Mouse (Mus musculus) retina, embryonic 14.5 days (tissue): ENCODE data around the gene Fignl2.
"Not testable (repeated sequence)": the region's sequence is repeated elsewhere in the genome, so short reads cannot be mapped to it uniquely, and the experiment has no call there.

Source experiments
- DNase-seq: peaks from one replicate; pipeline ENCODE4 v3.0.0-alpha.2; 2015; ENCODE audit warnings: low spot score

The Fignl2 gene

DNA sequence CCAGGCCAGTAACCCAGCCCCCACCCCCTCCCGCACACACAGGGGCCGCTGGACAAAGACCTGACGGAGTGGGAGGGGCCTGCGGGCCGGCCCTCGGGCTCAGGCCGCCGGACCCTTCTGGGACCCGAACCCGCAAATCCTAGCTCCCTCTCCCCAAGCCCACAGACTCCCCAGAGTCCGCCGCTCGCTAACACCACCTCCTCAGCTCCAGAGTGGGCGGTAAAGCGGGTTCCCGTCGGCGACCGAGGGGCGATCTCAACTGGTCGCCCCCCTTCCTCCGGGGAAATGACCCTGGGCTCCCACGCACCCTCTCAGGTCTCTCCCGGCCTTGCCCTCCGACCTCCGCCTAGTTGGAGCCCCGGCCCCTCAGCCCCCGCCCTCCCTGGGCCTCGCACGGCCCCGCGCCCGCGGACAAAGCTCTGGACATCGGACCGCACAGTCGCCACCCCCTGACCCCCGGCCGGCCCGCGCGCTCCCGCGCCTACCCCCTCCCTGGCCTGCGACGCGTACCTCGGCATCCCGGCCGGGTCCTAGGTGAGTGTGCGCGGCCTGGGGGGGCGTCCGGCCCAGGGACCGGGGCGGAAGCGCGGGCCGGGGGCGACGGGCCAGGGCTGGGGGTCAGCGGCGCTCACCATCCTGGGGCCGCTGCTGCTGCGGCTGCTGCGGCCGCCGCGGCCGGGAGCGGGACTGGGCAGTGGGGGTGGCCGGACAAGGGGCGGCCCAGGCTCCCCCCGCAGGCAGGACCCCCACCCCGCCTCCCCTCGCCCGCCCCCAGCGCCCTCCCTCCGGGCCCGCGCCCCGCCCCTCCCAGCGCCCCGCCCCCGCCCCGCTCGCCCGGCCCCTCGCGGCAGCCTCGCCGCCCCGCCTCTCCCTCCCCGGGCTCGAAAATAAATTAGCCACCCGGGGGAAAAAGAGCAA lies at the start of gene Fignl2:
Gene Fignl2 (minus strand): TSS at position 755 of the 918 bp plus-strand sequence.
- DNase-seq = peak; percentile 73

GRCm38 (mm10) chr15:101126876-101127544 lies 48.6 kb upstream of the Fignl2 start:
- no peak for DNase-seq

DNA sequence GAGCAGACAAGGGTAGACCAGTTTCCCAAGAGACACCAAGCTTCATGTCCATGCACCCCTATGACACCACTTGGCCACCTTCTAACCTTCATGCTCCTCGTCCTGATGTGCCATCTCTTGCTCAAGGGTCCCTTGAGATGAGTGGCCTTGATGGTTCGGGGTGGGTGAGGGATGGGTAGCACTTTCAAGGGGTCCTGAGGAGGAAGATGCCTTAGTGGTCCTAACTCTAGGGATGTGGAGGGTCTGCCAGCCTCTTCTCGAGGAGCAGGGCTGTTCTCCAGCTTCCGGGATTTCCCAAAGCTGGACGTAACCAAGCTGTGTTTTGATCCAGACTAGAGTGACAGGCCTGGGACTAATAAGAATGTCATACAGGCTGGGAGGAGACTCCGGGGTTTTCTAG lies 47.2 kb upstream of the Fignl2 start:
- DNase-seq = no peak

GRCm38 (mm10) chr15:101123202-101123601 lies 44.8 kb upstream of the Fignl2 start:
- DNase-seq = no peak

DNA sequence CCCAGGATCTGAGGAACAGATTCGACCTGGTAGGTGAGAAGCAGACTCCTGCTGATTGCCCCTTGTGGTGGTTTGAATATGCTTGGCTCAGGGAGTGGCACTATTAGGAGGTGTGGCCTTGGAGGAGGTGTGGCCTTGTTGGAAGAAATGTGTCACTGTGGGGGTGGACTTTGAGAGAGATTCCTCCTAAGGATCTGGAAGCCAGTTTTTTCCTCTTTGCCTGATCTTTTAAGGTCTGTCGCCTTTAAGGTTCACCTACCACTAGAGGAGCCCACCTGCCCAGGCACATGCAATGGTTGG lies 43.9 kb upstream of the Fignl2 start:
- DNase-seq = no peak

DNA sequence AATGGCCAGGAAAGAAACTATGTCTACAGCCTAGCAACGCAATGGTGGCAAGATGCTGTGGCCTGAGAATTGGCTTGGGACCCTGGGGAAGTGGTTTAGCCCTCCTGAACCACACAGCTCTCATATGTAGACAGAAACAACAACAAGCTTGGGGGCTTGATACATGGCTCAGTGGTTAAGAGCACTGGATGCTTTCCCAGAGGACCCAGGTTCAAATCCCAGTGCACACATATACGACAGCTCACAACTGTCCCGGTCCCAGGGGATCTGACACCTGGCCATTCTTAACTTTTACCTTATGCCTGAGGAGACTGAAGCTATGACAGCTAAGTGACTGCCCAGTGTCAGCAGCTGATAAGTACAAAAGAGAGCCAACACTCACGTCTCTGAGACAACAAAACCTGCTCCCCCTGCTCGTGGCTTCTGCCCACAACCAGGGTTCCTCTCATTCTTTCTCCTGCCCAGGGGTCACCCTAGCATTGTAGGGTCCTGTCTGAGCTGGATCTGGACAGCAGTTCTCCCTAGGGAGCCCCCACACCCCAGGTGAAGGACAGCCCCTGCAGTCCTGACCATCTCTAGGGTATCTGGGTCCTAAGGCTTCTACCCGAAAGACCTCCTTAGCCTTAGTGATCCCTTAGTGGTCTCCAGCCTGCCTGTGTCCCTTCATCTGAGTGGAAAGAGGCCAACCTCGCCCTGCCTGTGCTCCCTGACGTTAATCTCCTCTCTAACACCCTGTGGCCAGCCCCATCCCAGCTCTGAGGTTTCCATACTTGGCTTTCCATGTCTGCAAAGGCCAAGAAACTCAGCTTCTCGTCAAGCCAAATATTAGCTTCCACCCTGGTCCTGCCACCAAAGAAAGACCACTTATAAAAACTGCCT lies 43.3 kb upstream of the Fignl2 start:
- DNase-seq = no peak

GRCm38 (mm10) chr15:101118399-101119125 lies 40.2 kb upstream of the Fignl2 start:
- peak; percentile 82 for DNase-seq

DNA sequence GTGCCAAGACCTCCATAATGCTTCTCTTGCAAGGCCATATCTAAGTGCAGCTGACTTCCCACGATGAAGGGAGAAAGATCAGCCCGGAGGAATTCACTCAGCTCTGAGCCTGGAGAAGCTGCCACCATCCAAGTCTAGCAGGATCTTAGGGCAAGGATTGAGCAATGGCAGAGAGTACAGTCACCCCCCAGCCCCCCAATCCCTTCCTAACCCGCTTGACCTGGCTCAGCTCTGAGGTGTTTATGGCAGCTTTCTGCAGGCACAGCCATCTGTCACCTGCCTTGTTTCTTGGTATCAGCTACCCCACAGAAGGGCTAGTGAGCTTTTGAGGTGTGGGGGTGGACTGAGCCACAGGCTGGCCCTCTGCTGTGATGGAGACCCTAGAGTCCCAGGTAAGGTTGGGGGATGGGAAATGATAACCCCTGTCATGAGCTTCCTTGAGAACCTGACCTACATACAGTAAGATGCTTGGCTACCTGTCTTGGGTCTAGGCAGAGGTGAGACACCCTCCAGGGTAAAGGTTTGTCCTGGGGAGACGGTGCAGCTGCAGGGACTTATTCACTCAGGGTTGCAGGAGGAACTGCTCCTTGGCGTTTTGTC lies 37.2 kb upstream of the Fignl2 start, which contains the start of gene Ankrd33:
Gene Ankrd33 (plus strand): TSS at position 245 of the 600 bp plus-strand sequence.
- DNase-seq = no peak

- not testable (repeated sequence) for DNase-seq
Observed at GRCm38 (mm10) chr15:101113778-101114177, 35.4 kb upstream of the Fignl2 start.

DNA sequence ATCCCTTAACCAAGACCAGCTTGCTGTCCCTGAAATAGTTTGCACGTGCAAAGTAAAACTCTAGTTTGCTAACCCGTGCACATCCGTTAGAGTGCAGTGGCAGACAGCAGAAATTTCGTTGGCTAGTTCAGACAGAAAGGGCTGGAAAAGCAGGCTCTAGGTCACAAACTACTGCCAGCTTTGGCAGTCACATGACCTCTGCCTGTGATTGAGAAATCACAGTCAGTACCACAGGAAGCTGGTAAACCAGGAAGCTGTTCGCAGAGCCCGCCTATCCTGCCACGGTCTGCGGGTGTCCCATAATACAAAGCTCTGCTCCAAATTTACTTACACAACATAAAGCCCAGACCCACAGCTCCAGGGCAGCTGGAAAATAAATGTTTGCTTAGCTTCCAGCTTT lies 34.8 kb upstream of the Fignl2 start:
- no peak for DNase-seq

- DNase-seq = no peak
Observed at GRCm38 (mm10) chr15:101107906-101108671, 29.7 kb upstream of the Fignl2 start.

DNA sequence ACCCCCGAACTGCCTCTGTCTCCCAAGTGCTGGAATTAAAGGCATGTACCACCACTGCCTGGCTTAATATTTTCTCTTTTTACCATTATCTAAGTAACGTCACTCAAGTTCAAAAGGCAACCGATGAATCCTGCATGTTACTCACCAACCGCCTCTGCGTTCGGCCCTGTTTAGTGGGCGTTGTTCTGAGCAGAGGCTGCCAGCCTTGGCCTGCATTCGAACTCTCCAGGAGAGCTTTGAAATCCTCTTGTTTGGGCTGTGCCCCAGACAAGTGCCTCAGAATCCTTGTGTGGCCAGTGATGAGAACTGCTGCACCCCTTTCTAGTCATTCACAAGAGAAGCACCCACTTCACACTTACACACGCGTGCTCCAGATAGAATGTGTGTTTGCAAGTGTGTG lies 27.6 kb upstream of the Fignl2 start:
- no peak for DNase-seq

- peak; percentile 88 for DNase-seq
Observed at GRCm38 (mm10) chr15:101105496-101105994, 27.2 kb upstream of the Fignl2 start.

DNA sequence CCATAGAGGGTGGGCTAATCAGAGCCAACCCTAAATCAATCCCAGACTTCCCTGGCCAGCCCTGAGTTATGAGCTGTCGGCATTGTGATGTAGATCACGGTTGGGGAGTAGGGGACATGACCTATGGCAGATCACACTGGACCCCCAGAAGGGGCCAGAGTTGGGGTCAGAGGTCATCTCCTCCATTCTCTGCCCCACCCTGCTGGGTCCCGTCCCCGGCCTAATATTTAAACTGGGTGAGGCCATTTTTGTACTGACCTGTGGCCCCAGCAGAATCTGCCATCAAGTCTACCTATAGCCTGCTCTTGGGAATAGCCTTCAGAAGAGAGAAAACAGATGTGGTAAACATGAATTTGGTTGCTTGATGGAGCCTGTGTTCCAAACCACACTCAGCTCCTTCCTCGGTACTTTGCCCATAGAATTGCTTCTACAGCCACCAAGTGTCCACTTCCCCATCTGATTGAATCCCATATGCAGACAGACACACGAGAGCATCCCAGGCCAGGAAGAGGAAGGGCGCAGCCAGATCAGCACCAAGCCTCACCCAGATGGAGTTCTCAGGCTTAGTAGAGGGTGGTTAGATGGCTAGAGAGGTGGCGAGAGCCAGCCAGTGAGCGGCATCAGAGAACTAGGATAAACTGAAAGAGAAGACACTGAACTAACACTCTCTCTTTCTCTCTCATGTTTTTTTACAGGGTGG lies 25.4 kb upstream of the Fignl2 start:
- DNase-seq = no peak

DNA sequence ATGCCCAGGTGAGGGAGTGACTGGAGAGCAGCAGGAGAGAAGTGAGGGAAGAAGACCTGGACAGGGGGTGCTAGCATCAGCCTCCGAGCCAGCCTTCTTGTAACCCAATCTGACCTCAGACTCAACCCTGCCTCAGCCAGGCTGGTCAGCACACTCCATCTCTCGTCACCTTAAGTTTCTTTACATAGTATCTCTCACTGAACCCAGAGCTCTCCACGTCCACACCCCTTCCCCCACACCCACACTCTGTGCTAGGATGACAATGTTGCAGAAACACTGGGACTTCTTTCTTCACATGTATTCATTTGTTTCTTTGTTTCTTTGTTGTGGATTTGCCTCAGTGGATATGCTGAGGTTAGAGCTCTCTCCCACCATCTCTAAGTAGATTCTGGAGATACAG lies 22.6 kb upstream of the Fignl2 start:
- DNase-seq = no peak

DNA sequence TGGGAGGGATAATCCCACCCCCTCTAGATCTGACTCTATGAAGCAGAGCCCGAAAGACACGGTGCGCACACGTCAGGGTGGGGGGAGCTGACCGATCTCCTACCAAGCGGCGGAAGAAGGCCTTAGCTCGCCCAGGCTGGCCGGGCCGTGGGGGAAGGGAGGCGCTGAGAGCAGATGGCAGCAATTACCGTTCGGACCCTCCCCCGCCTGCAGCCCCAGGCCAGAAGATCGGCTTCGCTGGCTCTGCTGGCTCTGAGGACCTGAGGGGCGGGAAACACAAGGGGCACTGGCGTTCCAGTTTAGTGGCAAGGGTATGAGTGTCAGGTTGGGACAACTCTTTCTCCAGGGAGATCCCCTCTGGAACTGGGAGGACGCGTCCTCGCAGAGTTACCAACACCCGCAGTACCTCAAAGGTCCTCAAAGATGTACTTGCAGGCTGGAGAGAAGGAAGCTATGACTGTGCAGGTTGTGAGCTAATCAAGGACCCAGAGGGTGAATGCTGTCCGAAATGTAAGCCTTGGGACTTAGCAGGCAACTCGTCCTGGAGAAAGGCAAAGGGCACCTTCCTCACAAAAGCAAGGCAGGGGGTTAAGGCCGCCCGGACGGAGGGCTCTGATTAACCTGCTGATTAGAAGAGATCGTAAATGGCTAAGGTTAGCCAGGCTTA lies 19.8 kb upstream of the Fignl2 start:
- peak; percentile 87 for DNase-seq

DNA sequence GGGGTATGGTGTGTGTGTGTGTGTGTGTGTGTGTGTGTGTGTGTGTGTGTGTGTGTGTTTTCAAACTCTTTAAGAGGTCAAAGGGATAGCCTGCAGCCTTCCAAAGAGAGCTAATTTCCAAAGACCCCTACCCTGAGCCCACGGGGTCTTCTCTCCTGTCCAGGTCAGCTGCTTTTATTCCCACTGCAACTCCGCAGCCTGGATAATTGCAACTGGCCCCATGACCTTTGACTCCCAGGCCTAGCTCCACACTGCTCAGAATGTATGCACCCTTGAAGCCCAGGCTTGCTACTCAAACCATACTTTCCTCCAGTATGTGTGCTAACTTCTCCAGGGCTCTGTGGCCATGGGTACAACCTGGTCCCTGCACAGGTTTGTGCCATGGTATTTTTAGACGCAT lies 17.0 kb upstream of the Fignl2 start:
- DNase-seq = no peak

DNA sequence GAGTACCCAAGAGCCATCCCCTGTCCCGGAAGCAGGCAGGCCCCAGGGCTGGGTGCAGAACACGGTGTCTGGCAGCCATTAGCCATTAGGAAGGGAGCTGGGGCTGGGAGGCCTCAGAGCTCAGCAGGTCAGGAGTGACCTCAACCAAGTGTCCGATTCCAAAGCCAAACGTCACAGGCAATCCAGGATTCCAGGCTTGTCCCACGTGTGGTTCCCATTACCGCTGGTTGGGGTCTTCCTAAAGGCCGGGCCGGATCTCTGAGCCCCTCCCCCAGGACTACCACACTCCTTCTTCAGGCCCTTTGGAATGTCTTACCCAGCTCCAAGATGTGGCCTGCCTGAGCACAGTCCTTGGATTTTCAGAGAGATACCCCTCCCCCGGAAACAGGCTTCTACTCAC lies 16.6 kb upstream of the Fignl2 start:
- peak; percentile 24 for DNase-seq

DNA sequence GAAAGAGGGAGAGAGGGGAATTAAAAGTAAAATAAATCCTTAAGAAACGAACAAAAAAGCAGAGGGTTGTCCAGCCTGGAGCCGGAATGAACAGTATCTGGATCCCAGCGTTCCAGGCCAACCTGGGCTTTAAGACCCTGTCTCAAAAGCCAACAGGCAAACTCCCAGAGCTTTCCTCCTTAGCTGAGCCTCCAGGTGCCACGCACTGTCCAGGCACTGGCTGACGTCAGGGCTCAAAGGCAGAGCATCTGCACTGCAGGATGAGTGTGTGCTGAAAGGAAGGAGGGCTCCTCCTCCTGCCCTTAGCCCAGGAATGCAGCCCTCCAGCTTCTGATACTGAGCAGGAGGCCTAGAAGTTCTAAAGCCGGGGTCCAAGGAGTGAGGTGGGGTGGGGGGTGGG lies 15.6 kb upstream of the Fignl2 start:
- DNase-seq = no peak
